ENCODE assay signal across 15 mouse cellular contexts in genomic region chr6:108517241-108517981, GRCm38 (mm10).
DNase-seq lines count a peak whose midpoint lies in the region; ATAC-seq and TF ChIP-seq lines count a peak whose summit lies in the region.
"Had no signal": no experiment of that assay in that cellular context is flagged by ENCODE, and none has a peak within 500 bp of the region (broad histone marks: within the 10 kb centered on the region; RNA-seq: fewer than 3 reads in every experiment).

No protein-coding gene starts in this region.

- peak overlapping the region; percentile 63 for H3K27ac ChIP-seq in liver, adult 2 months (replicated peaks; ENCODE audit: insufficient read depth, low read depth, low read length)
- H3K27ac ChIP-seq: heart, adult 2 months; limb, embryonic 12.5 days; macrophage; neural tube, embryonic 13.5 days; stomach, embryonic 15.5 days had no signal

- WGBS in liver, adult 2 months, result 48% methylated on average over 12 of the region's 12 CpGs

- DNase-seq in liver, adult 2 months (ENCODE audit: extremely low read depth, low read depth, low spot score), result peak; percentile 84
- DNase-seq in liver, result no peak
- peak; percentile 8 for DNase-seq in A20 (ENCODE audit: low read depth, low spot score)
- DNase-seq in brain, embryonic 14.5 days (ENCODE audit: low read depth), result peak; percentile 76
- DNase-seq in adrenal gland, postnatal 14 days, result no peak
- DNase-seq: adrenal gland, postnatal 25 days; cerebellum, postnatal 14 days; heart, adult 2 months had no signal

- no peaks in the 10 kb centered on the region for H3K9me3 ChIP-seq in megakaryocyte, embryonic 14.5 days
- H3K9me3 ChIP-seq: limb, embryonic 12.5 days; neural tube, embryonic 13.5 days; stomach, embryonic 15.5 days had no signal

- H3K79me2 ChIP-seq in liver, adult 2 months (ENCODE audit: control insufficient read depth, insufficient read depth, low read length), result no peaks in the 10 kb centered on the region

- peaks cover 23% of the 10 kb centered on the region for H3K4me1 ChIP-seq in liver, adult 2 months (ENCODE audit: control insufficient read depth, insufficient read depth, low read length)
- peaks cover 10% of the 10 kb centered on the region for H3K4me1 ChIP-seq in megakaryocyte, embryonic 14.5 days

- H3K27me3 ChIP-seq in liver, adult 2 months (ENCODE audit: control insufficient read depth, insufficient read depth, low read length), result no peaks in the 10 kb centered on the region
- no peaks in the 10 kb centered on the region for H3K27me3 ChIP-seq in megakaryocyte, embryonic 14.5 days (replicated peaks)
- H3K27me3 ChIP-seq: CH12.LX; limb, embryonic 12.5 days; neural tube, embryonic 13.5 days; stomach, embryonic 15.5 days had no signal

- H3K36me3 ChIP-seq in liver, adult 2 months (ENCODE audit: control insufficient read depth, insufficient read depth, low read length), result peaks cover 9% of the 10 kb centered on the region
- peaks cover 84% of the 10 kb centered on the region for H3K36me3 ChIP-seq in megakaryocyte, embryonic 14.5 days (replicated peaks; ENCODE audit: low read length)
- H3K36me3 ChIP-seq: neural tube, embryonic 13.5 days; stomach, embryonic 15.5 days had no signal

- no peak for ATAC-seq in inflammation-experienced regulatory T-cells, adult 6 months

- no peak for TF ChIP-seq CTCF in liver, adult 2 months (IDR thresholded peaks at IDR 0.05; ENCODE audit: low read depth, low read length)
- no peak for TF ChIP-seq CTCF in brain, embryonic 14.5 days (IDR thresholded peaks at IDR 0.05; ENCODE audit: borderline replicate concordance, extremely low read depth, insufficient read depth, insufficient read length)

- TF ChIP-seq POLR2A in liver, adult 2 months (IDR thresholded peaks at IDR 0.05; ENCODE audit: extremely low read depth, insufficient read depth, low read length), result no peak
- no peak for TF ChIP-seq POLR2A in brain, embryonic 14.5 days (IDR thresholded peaks at IDR 0.05; ENCODE audit: borderline replicate concordance, extremely low read depth, insufficient read depth, insufficient read length, poor library complexity, severe bottlenecking)

- H3K9ac ChIP-seq in liver, adult 2 months (ENCODE audit: low read depth, low read length), result peak overlapping the region; percentile 22; the same call in 1 of the 2 replicates
- H3K9ac ChIP-seq: limb, embryonic 12.5 days; neural tube, embryonic 13.5 days; stomach, embryonic 15.5 days had no signal

- no peak overlapping the region for H3K4me3 ChIP-seq in liver, adult 2 months (ENCODE audit: insufficient read depth, low read depth, low read length)
- peak overlapping the region; percentile 8 for H3K4me3 ChIP-seq in megakaryocyte, embryonic 14.5 days (replicated peaks)
- H3K4me3 ChIP-seq: heart, adult 2 months; limb, embryonic 12.5 days; neural tube, embryonic 13.5 days; stomach, embryonic 15.5 days had no signal

Comparison
In these comparisons a context has a peak if more than half of its experiments do, and no peak if none do; other contexts are left out.
1. DNase-seq: peak in liver, adult 2 months (single experiment), A20 (single experiment) and brain, embryonic 14.5 days (single experiment); none in liver (single experiment) and adrenal gland, postnatal 14 days (single experiment).